Mouse (Mus musculus) C2C12 (cell line): Measurements from ENCODE around the gene Ndufa11. TPM values are rescaled to one million over a fixed set of nuclear protein-coding genes. Genes with fewer than 3 reads are reported as not detected.

ENCODE experiments used
- H3K27me3 ChIP-seq: one replicate; pipeline ENCODE4 v1.6.1; 2011; ENCODE audit not compliant: control insufficient read depth, insufficient read depth, insufficient read length
- H3K36me3 ChIP-seq: one replicate; pipeline ENCODE4 v1.6.1; 2011; ENCODE audit not compliant: control insufficient read depth, insufficient read depth
- H3K4me3 ChIP-seq: one replicate; pipeline ENCODE4 v1.5.1; 2011; ENCODE audit warnings: mild to moderate bottlenecking, control low read depth; ENCODE audit not compliant: poor library complexity, insufficient read depth, severe bottlenecking
- H3K79me2 ChIP-seq: one replicate; pipeline ENCODE4 v1.6.1; 2011; ENCODE audit not compliant: control insufficient read depth, insufficient read depth
- H3K79me3 ChIP-seq: one replicate; pipeline ENCODE4 v1.6.1; 2011; ENCODE audit warnings: low read depth, control low read depth
- H3ac ChIP-seq: one replicate; pipeline ENCODE3; 2011; ENCODE audit warnings: low read depth; ENCODE audit not compliant: control insufficient read depth, insufficient read length
- MAX ChIP-seq: IDR thresholded peaks from one replicate; pipeline ENCODE4 v1.6.1; 2011; ENCODE audit warnings: mild to moderate bottlenecking, control low read depth
- MYOD1 ChIP-seq: IDR thresholded peaks from one replicate; pipeline ENCODE4 v1.6.1; 2011; ENCODE audit warnings: low read depth; ENCODE audit not compliant: control insufficient read depth, insufficient read length
- polyA plus RNA-seq: library from polyadenylated mRNA; unstranded; fragments of >200 nt; fragmentation: generic; extraction: Trizol; gene quantifications from one replicate; pipeline ENCODE4 v1.2.1, GENCODE M21; 2012; ENCODE audit warnings: missing spikeins

The Ndufa11 gene
- polyA plus RNA-seq, 1 experiment: 312 TPM

GRCm38 (mm10) chr17:56769950-56770349 lies 52.4 kb downstream of the Ndufa11 start, which contains the start of gene Prr22:
Prr22 (plus strand) TSS chr17:56770250.
- Histone ChIP-seq H3K27me3 (no peaks in the 10 kb centered on the region), H3K36me3 (peaks cover 19% of the 10 kb centered on the region)

More at GRCm38 (mm10) chr17:56769950-56770349, 52.4 kb downstream of the Ndufa11 start, which contains the start of gene Prr22:
- Histone ChIP-seq H3K4me3 (no peak within 1 kb of the TSS), H3ac (no peak within 1 kb of the TSS), H3K79me3 (peaks cover 7% of the 10 kb centered on the region), H3K79me2 (peaks cover 10% of the 10 kb centered on the region)
- no peak for TF ChIP-seq MYOD1
- no peak for TF ChIP-seq MAX

Other genes with a start within 250 kb of the Ndufa11 start
- gene Ptprs, start 241.3 kb upstream of the Ndufa11 start, polyA plus RNA-seq: 56.8 TPM
- not detected for gene Znrf4, start 205.3 kb upstream of the Ndufa11 start, polyA plus RNA-seq
- 0.09 TPM for gene Gm20219, start 163.4 kb upstream of the Ndufa11 start, polyA plus RNA-seq
- 45.1 TPM for gene Safb2, start 133.2 kb upstream of the Ndufa11 start, polyA plus RNA-seq
- gene Safb, start 132.9 kb upstream of the Ndufa11 start, polyA plus RNA-seq: 69.7 TPM
- 250 TPM for gene 2410015M20Rik, start 108.0 kb upstream of the Ndufa11 start, polyA plus RNA-seq
- gene Rpl36, start 104.4 kb upstream of the Ndufa11 start, polyA plus RNA-seq: 4,005 TPM
- 120 TPM for gene Lonp1, start 90.9 kb upstream of the Ndufa11 start, polyA plus RNA-seq
- gene Catsperd, start 89.6 kb upstream of the Ndufa11 start, polyA plus RNA-seq: 0.07 TPM
- 107 TPM for gene Ranbp3, start 44.5 kb upstream of the Ndufa11 start, polyA plus RNA-seq
- 4.5 TPM for gene Vmac, start 255 bp downstream of the Ndufa11 start, polyA plus RNA-seq
- gene Nrtn, start 39.8 kb downstream of the Ndufa11 start, polyA plus RNA-seq: 0.67 TPM
- gene Dus3l, start 47.0 kb downstream of the Ndufa11 start, polyA plus RNA-seq: 40.1 TPM
- gene Prr22, start 52.5 kb downstream of the Ndufa11 start, polyA plus RNA-seq: 0.47 TPM
- gene Rfx2, start 113.2 kb downstream of the Ndufa11 start, polyA plus RNA-seq: 2.6 TPM
- not detected for gene Acsbg2, start 156.7 kb downstream of the Ndufa11 start, polyA plus RNA-seq
- gene 1700061G19Rik, start 157.7 kb downstream of the Ndufa11 start, polyA plus RNA-seq: 0.02 TPM
- 38.9 TPM for gene Mllt1, start 217.6 kb downstream of the Ndufa11 start, polyA plus RNA-seq